Mouse (Mus musculus) kidney, adult 2 months (tissue): Measurements from ENCODE around the gene Ptp4a2. TPM values are rescaled to one million over a fixed set of nuclear protein-coding genes. Genes with fewer than 3 reads are reported as not detected.

ENCODE experiments used
- DNase-seq: peaks from one replicate; pipeline ENCODE4 v3.0.0; 2021
- H3K27ac ChIP-seq: fragments of 200-500 bp; 2 replicates; pipeline ENCODE4 v1.5.1; 2012; ENCODE audit warnings: low read depth, low read length, control low read depth, inconsistent platforms; ENCODE audit not compliant: insufficient read depth
- H3K27me3 ChIP-seq: fragments of 200-500 bp; replicated peaks from 2 replicates; pipeline ENCODE4 v1.6.1; 2012; ENCODE audit warnings: mild to moderate bottlenecking, moderate library complexity, low read length, inconsistent platforms; ENCODE audit not compliant: control insufficient read depth, insufficient read depth
- H3K36me3 ChIP-seq: fragments of 200-500 bp; 2 replicates; pipeline ENCODE4 v1.6.1; 2012; ENCODE audit warnings: mild to moderate bottlenecking, moderate library complexity, low read length, inconsistent platforms; ENCODE audit not compliant: control insufficient read depth, insufficient read depth
- H3K4me1 ChIP-seq: fragments of 200-500 bp; 2 replicates; pipeline ENCODE4 v1.6.1; 2011; ENCODE audit warnings: low read length; ENCODE audit not compliant: control insufficient read depth, insufficient read depth
- H3K4me3 ChIP-seq: fragments of 200-500 bp; 2 replicates; pipeline ENCODE4 v1.5.1; 2011; ENCODE audit warnings: mild to moderate bottlenecking, low read depth, low read length, control low read depth; ENCODE audit not compliant: insufficient read depth
- CTCF ChIP-seq: fragments of 200-500 bp; conservative IDR thresholded peaks from 2 replicates; pipeline ENCODE4 v1.5.1; 2011; ENCODE audit warnings: low read depth, mild to moderate bottlenecking, control low read depth, low read length, moderate library complexity, mixed read lengths; ENCODE audit not compliant: insufficient read depth, insufficient read length
- POLR2A ChIP-seq: fragments of 200-500 bp; IDR thresholded peaks from one replicate; pipeline ENCODE4 v1.6.1; 2011; ENCODE audit warnings: low read depth, low read length, control low read depth
- WGBS: fragments of 180-500 bp; shearing (Covaris S2); methylation state at CpG from one replicate; pipeline ENCODE4 v1.1.7; 2018; 5-methylcytosine and 5-hydroxymethylcytosine counted together
- polyA plus RNA-seq: library from polyadenylated mRNA; depleted of rRNA; stranded (reverse); fragments of >200 nt; gene quantifications from 2 replicates; pipeline ENCODE4 v1.2.3, GENCODE M21; 2012

Gene Ptp4a2
- polyA plus RNA-seq, 1 experiment: 41.5 TPM

GRCm38 (mm10) chr4:129790475-129790874 lies 20.5 kb upstream of the Ptp4a2 start:
- WGBS: 61% methylated on average over 3 of the region's 3 CpGs
- Histone ChIP-seq H3K36me3 (no peaks in the 10 kb centered on the region), H3K27ac (no peak overlapping the region), H3K27me3 (no peaks in the 10 kb centered on the region), H3K4me1 (no peaks in the 10 kb centered on the region), H3K4me3 (no peak overlapping the region)
- no peak for DNase-seq
- TF ChIP-seq POLR2A: no peak
- TF ChIP-seq CTCF: no peak

DNA sequence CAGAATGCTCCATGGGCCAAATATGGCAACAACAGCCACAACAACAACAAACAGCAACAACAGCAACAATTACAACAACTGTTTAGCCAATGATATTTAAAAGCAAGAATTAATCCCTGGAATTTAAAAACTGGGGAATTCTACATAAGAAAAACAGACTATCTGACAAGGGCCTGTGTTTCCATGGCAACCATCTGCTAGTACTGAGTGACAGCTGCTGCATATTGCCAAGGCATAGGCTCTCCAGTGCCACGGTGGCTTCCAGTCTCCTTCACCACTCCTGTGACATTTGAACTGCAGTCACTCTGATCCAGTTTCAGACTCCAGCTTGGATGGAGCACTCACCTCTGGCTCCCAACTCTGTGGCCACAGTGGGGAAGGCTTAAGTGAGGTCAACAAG lies 19.6 kb upstream of the Ptp4a2 start:
- H3K4me1 ChIP-seq: no peaks in the 10 kb centered on the region
- no peaks in the 10 kb centered on the region for H3K36me3 ChIP-seq
- 74% methylated on average over 1 of the region's 1 CpGs for WGBS
- H3K27me3 ChIP-seq: no peaks in the 10 kb centered on the region
- no peak for TF ChIP-seq CTCF
- TF ChIP-seq POLR2A: no peak
- DNase-seq: no peak
- no peak overlapping the region for H3K27ac ChIP-seq
- no peak overlapping the region for H3K4me3 ChIP-seq

DNA sequence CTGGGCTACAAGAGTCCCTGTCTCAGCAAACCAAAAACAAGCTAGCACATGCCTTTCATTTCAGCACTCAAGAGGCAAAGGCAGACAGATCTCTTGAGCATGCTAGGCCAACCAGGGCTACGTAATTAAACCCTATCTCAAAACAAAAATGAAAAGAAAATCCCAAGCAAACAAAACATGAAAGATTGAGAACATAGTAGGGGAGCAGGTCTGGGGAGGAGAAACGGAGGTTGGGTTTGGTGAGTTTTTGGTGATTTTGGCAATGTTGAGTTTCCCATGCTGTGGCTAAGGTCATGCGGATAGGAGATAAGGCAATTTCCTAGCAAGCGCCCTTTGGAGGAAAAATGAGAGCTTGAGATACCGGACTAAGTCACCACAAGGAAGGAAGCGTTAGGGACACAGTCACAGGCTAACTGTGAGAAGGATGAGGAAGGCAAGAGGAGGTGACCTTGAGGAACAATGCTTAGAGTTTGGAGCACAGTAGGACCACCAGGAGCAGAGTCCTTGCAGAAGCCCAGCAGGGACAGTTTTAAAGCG lies 18.3 kb upstream of the Ptp4a2 start:
- H3K4me1 ChIP-seq: no peaks in the 10 kb centered on the region; the same call in 1 of the 2 replicates
- no peak for DNase-seq
- H3K27me3 ChIP-seq: no peaks in the 10 kb centered on the region
- H3K27ac ChIP-seq: no peak overlapping the region
- H3K4me3 ChIP-seq: no peak overlapping the region
- TF ChIP-seq CTCF (no peak), POLR2A (no peak)
- H3K36me3 ChIP-seq: no peaks in the 10 kb centered on the region
- 93% methylated on average over 7 of the region's 7 CpGs for whole genome bisulfite sequencing

DNA sequence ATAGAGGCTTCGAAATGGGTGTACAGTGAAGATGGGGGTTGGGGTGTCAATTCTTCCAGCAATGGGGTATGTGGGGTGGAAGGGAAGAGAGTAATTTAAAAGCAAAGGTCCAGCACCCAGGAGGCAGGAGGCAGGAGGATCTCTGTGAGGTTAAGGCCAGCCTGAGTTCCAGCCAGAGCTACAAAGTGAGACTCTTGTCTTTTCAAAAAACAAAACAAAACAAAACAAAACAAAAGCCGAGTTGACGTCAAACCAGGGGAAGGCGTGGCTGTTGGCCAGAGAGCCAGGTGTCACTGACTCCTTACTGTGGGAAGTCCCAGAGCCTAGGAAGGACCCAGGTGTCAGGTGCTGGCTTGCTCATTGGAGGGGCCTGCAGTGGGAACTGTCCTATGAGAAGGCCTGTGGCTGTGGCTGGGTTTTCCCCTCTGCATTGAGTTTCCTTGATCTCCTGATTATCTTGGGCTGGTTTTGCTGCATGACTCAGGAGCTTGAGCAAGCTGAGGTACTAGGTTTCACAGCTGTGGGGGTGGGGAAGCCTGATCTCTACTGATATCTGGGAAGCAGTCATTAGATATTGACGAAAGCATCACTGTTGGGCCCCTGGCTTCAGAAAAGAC lies 17.2 kb upstream of the Ptp4a2 start:
- H3K27ac ChIP-seq: no peak overlapping the region
- H3K4me1 ChIP-seq: no peaks in the 10 kb centered on the region; the same call in 1 of the 2 replicates
- TF ChIP-seq POLR2A (no peak), CTCF (no peak)
- no peaks in the 10 kb centered on the region for H3K36me3 ChIP-seq
- H3K27me3 ChIP-seq: no peaks in the 10 kb centered on the region
- WGBS: 75% methylated on average over 5 of the region's 5 CpGs
- H3K4me3 ChIP-seq: no peak overlapping the region
- DNase-seq: no peak

GRCm38 (mm10) chr4:129795151-129795860 lies 15.7 kb upstream of the Ptp4a2 start:
- peak; percentile 47 for DNase-seq
- TF ChIP-seq POLR2A: no peak
- H3K36me3 ChIP-seq: no peaks in the 10 kb centered on the region
- no peak overlapping the region for H3K4me3 ChIP-seq
- 36% methylated on average over 17 of the region's 17 CpGs for WGBS
- no peaks in the 10 kb centered on the region; the same call in 1 of the 2 replicates for H3K4me1 ChIP-seq
- H3K27me3 ChIP-seq: no peaks in the 10 kb centered on the region
- peak overlapping the region; percentile 57 for H3K27ac ChIP-seq

DNA sequence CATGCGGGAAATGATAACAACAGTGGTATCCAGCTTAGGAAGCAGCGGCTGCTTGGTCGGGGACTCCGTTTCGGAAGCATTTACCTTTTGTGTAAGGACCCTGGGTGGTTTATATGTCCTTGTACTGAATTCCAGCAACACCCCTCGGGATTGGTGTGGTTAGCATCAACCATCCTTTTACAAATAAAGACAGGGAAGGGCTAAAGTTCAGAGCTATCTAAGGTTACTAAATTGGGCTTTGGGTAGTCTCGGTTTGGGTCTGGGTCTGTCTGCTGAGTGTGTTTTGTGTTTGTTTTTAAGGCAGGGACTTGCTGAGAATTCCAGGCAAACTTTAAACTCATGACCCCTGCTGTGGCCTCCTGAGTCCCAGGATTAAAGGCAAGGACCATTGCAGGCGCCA lies 15.2 kb upstream of the Ptp4a2 start:
- H3K4me1 ChIP-seq: no peaks in the 10 kb centered on the region; the same call in 1 of the 2 replicates
- no peak overlapping the region for H3K27ac ChIP-seq
- WGBS: 50% methylated on average over 8 of the region's 8 CpGs
- TF ChIP-seq CTCF (no peak), POLR2A (no peak)
- no peak for DNase-seq
- no peak overlapping the region for H3K4me3 ChIP-seq
- no peaks in the 10 kb centered on the region for H3K36me3 ChIP-seq
- H3K27me3 ChIP-seq: no peaks in the 10 kb centered on the region

- H3K27ac ChIP-seq: no peak overlapping the region
- TF ChIP-seq POLR2A (no peak), CTCF (no peak)
- no peaks in the 10 kb centered on the region; the same call in 1 of the 2 replicates for H3K4me1 ChIP-seq
- no peak overlapping the region for H3K4me3 ChIP-seq
- H3K27me3 ChIP-seq: no peaks in the 10 kb centered on the region
- peak; percentile 44 for DNase-seq
- WGBS: 60% methylated on average over 5 of the region's 5 CpGs
- no peaks in the 10 kb centered on the region for H3K36me3 ChIP-seq
Observed at GRCm38 (mm10) chr4:129797985-129798384, 13.0 kb upstream of the Ptp4a2 start.
